Mouse (Mus musculus): ENCODE results near the gene Tet1. TPM values are rescaled to one million over a fixed set of nuclear protein-coding genes. Genes with fewer than 3 reads are reported as not detected.
A peak's percentile ranks its signal among the peaks of the same experiment; 100 is the strongest.
"Not testable (repeated sequence)": the region's sequence is repeated elsewhere in the genome, so short reads cannot be mapped to it uniquely, and the experiment has no call there.

Tet1 gene
- total and polyA plus RNA-seq, 3 experiments, result 0.08 TPM; not detected in 1

- TF ChIP-seq HCFC1 (IDR thresholded peaks at IDR 0.05; ENCODE audit: low read depth, low read length), result peak; percentile 73; the same call in 1 of the 2 replicates
- TF ChIP-seq UBTF (IDR thresholded peaks at IDR 0.05; ENCODE audit: borderline replicate concordance, insufficient read depth, low read depth, low read length), result no peak
- TF ChIP-seq TBP (IDR thresholded peaks at IDR 0.05; ENCODE audit: low read depth, low read length), result peak; percentile 98
- no peak for TF ChIP-seq KAT2A (conservative IDR thresholded peaks at IDR 0.05; ENCODE audit: low read depth, low read length)
Observed at GRCm38 (mm10) chr10:62792177-62793090, 116.4 kb downstream of the Tet1 start, which contains the start of gene Ccar1 (continued).

GRCm38 (mm10) chr10:62791251-62792176 lies 117.3 kb downstream of the Tet1 start:
- Histone ChIP-seq H3K79me2 (ENCODE audit: control insufficient read depth, insufficient read depth, low read length, poor library complexity) (peaks cover 32% of the 10 kb centered on the region), H3K27me3 (ENCODE audit: control insufficient read depth in 1 of 2, insufficient read depth in 2 of 2, low read length in 2 of 2) (no peaks in the 10 kb centered on the region), H3K9me3 (replicated peaks; ENCODE audit: insufficient read depth, low read length) (no peaks in the 10 kb centered on the region), H3K4me3 (ENCODE audit: control insufficient read depth in 1 of 2, insufficient read depth in 1 of 2, low read depth in 2 of 2, low read length in 2 of 2) (peak overlapping the region; percentile 84 to 91), H3K27ac (ENCODE audit: control insufficient read depth, low read depth, low read length) (peak overlapping the region; percentile 66), H3K4me1 (ENCODE audit: control insufficient read depth in 1 of 2, insufficient read depth in 2 of 2, low read length in 2 of 2) (peaks cover 4 to 18% of the 10 kb centered on the region in 2 experiments; a peak in 2 of 4 replicates), H3K9ac (ENCODE audit: control insufficient read depth, low read depth, low read length, poor library complexity, severe bottlenecking) (peak overlapping the region; percentile 84), H3K36me3 (ENCODE audit: control insufficient read depth in 1 of 2, insufficient read depth in 2 of 2, low read length in 2 of 2) (peaks cover 25 to 37% of the 10 kb centered on the region in 2 experiments)
- DNase-seq (ENCODE audit: low read depth, low spot score), result peak; percentile 57
- TF ChIP-seq POLR2A (IDR thresholded peaks at IDR 0.05; ENCODE audit: control insufficient read depth in 1 of 2, insufficient read depth in 1 of 2, low read depth in 1 of 2, low read length in 2 of 2, poor library complexity in 1 of 2) (peak in 1 of 2 experiments; percentile 66; a peak in 2 of 4 replicates), RAD21 (IDR thresholded peaks at IDR 0.05; ENCODE audit: low read depth, low read length) (no peak)

GRCm38 (mm10) chr10:62781776-62782175 lies 127.0 kb downstream of the Tet1 start:
- peak; percentile 53 for DNase-seq (ENCODE audit: low read depth, low spot score)
- H3K36me3 ChIP-seq (ENCODE audit: control insufficient read depth in 1 of 2, insufficient read depth in 2 of 2, low read length in 2 of 2), result peaks cover 0 to 68% of the 10 kb centered on the region in 2 experiments; a peak in 3 of 4 replicates
- H3K9me3 ChIP-seq (replicated peaks; ENCODE audit: insufficient read depth, low read length); H3K79me2 ChIP-seq (ENCODE audit: control insufficient read depth, insufficient read depth, low read length, poor library complexity); H3K4me1 ChIP-seq (ENCODE audit: control insufficient read depth in 1 of 2, insufficient read depth in 2 of 2, low read length in 2 of 2); H3K4me3 ChIP-seq (ENCODE audit: control insufficient read depth in 1 of 2, insufficient read depth in 1 of 2, low read depth in 2 of 2, low read length in 2 of 2); H3K27me3 ChIP-seq (ENCODE audit: control insufficient read depth in 1 of 2, insufficient read depth in 2 of 2, low read length in 2 of 2); H3K9ac ChIP-seq (ENCODE audit: control insufficient read depth, low read depth, low read length, poor library complexity, severe bottlenecking); H3K27ac ChIP-seq (ENCODE audit: control insufficient read depth, low read depth, low read length): not testable (repeated sequence)
- TF ChIP-seq ZNF384 (IDR thresholded peaks at IDR 0.05; ENCODE audit: low read depth, low read length), result peak; percentile 65

Other genes starting within 250 kb of the Tet1 start
- gene Stox1, start 182.9 kb downstream of the Tet1 start, total RNA-seq (2012; rRNA removed), result not detected in 2 replicates
- gene Stox1, start 182.9 kb downstream of the Tet1 start, polyA plus RNA-seq (2012; ENCODE audit: insufficient read depth in 1 of 2, insufficient read length in 2 of 2, low read depth in 1 of 2, low replicate concordance in 2 of 2, missing spikeins in 1 of 2), result not detected
- gene Ccar1, start 116.7 kb downstream of the Tet1 start, total RNA-seq (2012; rRNA removed), result 41.5 and 46.4 TPM in 2 replicates
- 10 to 100 TPM; 65.4 to 66.8 TPM for gene Ccar1, start 116.7 kb downstream of the Tet1 start, polyA plus RNA-seq (2012; ENCODE audit: insufficient read depth in 1 of 2, insufficient read length in 2 of 2, low read depth in 1 of 2, low replicate concordance in 2 of 2, missing spikeins in 1 of 2)
- gene Slc25a16, start 11.6 kb upstream of the Tet1 start, total RNA-seq (2012; rRNA removed), result 7.7 and 8.3 TPM in 2 replicates
- gene Slc25a16, start 11.6 kb upstream of the Tet1 start, polyA plus RNA-seq (2012; ENCODE audit: insufficient read depth in 1 of 2, insufficient read length in 2 of 2, low read depth in 1 of 2, low replicate concordance in 2 of 2, missing spikeins in 1 of 2), result 10 to 100 TPM in 1 of 2 experiments, not detected in 1; 12.1 TPM
- 28.0 and 30.3 TPM in 2 replicates for gene Dna2, start 38.0 kb upstream of the Tet1 start, total RNA-seq (2012; rRNA removed)
- gene Dna2, start 38.0 kb upstream of the Tet1 start, polyA plus RNA-seq (2012; ENCODE audit: insufficient read depth in 1 of 2, insufficient read length in 2 of 2, low read depth in 1 of 2, low replicate concordance in 2 of 2, missing spikeins in 1 of 2), result 10 to 100 TPM in 1 of 2 experiments, not detected in 1; 40.9 TPM
- gene Rufy2, start 71.2 kb upstream of the Tet1 start, total RNA-seq (2012; rRNA removed), result 1.2 and 1.8 TPM in 2 replicates
- gene Rufy2, start 71.2 kb upstream of the Tet1 start, polyA plus RNA-seq (2012; ENCODE audit: insufficient read depth in 1 of 2, insufficient read length in 2 of 2, low read depth in 1 of 2, low replicate concordance in 2 of 2, missing spikeins in 1 of 2), result 1 to 10 TPM in 1 of 2 experiments, not detected in 1; 2.6 TPM
- gene Hnrnph3, start 115.2 kb upstream of the Tet1 start, total RNA-seq (2012; rRNA removed), result 11.5 and 16.0 TPM in 2 replicates
- gene Hnrnph3, start 115.2 kb upstream of the Tet1 start, polyA plus RNA-seq (2012; ENCODE audit: insufficient read depth in 1 of 2, insufficient read length in 2 of 2, low read depth in 1 of 2, low replicate concordance in 2 of 2, missing spikeins in 1 of 2), result 10 to 100 TPM in 1 of 2 experiments, not detected in 1; 62.4 TPM
- gene Pbld2, start 115.3 kb upstream of the Tet1 start, total RNA-seq (2012; rRNA removed), result 0.13 and 0.15 TPM in 2 replicates
- gene Pbld2, start 115.3 kb upstream of the Tet1 start, polyA plus RNA-seq (2012; ENCODE audit: insufficient read depth in 1 of 2, insufficient read length in 2 of 2, low read depth in 1 of 2, low replicate concordance in 2 of 2, missing spikeins in 1 of 2), result under 1 TPM in 1 of 2 experiments, not detected in 1; 0.15 TPM
- 0.50 and 0.95 TPM in 2 replicates for gene Pbld1, start 151.2 kb upstream of the Tet1 start, total RNA-seq (2012; rRNA removed)
- under 1 TPM in 1 of 2 experiments, not detected in 1; 0.47 TPM for gene Pbld1, start 151.2 kb upstream of the Tet1 start, polyA plus RNA-seq (2012; ENCODE audit: insufficient read depth in 1 of 2, insufficient read length in 2 of 2, low read depth in 1 of 2, low replicate concordance in 2 of 2, missing spikeins in 1 of 2)
- not detected in 2 replicates for gene Atoh7, start 190.7 kb upstream of the Tet1 start, total RNA-seq (2012; rRNA removed)
- not detected for gene Atoh7, start 190.7 kb upstream of the Tet1 start, polyA plus RNA-seq (2012; ENCODE audit: insufficient read depth in 1 of 2, insufficient read length in 2 of 2, low read depth in 1 of 2, low replicate concordance in 2 of 2, missing spikeins in 1 of 2)